Comparison of ENCODE assay signal across 10 mouse cellular contexts in genomic region chr7:34897058-34897457, GRCm38 (mm10). TPM values are rescaled to one million over a fixed set of nuclear protein-coding genes. Genes with fewer than 3 reads are reported as not detected.
DNase-seq lines count a peak whose midpoint lies in the region; ATAC-seq and TF ChIP-seq lines count a peak whose summit lies in the region.
"Had no signal": no experiment of that assay in that cellular context is flagged by ENCODE, and none has a peak within 500 bp of the region (broad histone marks: within the 10 kb centered on the region; RNA-seq: fewer than 3 reads in every experiment).

No protein-coding gene starts in this region.

- H3K9me3 ChIP-seq in kidney, embryonic 14.5 days (ENCODE audit: control insufficient read depth, low read length): no peaks in the 10 kb centered on the region

- no peak for TF ChIP-seq CTCF in kidney, adult 2 months (conservative IDR thresholded peaks at IDR 0.05; ENCODE audit: insufficient read depth, insufficient read length, low read depth, low read length)

- no peak overlapping the region for H3K27ac ChIP-seq in kidney, adult 2 months (ENCODE audit: insufficient read depth, low read depth, low read length)
- H3K27ac ChIP-seq in kidney, embryonic 14.5 days (ENCODE audit: low read depth, low read length): no peak overlapping the region
- H3K27ac ChIP-seq: embryonic facial prominence, embryonic 12.5 days had no signal

- H3K9ac ChIP-seq in kidney, embryonic 14.5 days (ENCODE audit: low read depth, low read length): no peak overlapping the region
- H3K9ac ChIP-seq: embryonic facial prominence, embryonic 12.5 days; heart, embryonic 12.5 days had no signal

- H3K4me3 ChIP-seq in kidney, adult 2 months (ENCODE audit: insufficient read depth, low read depth, low read length): no peak overlapping the region
- H3K4me3 ChIP-seq in kidney, embryonic 14.5 days (ENCODE audit: low read length): no peak overlapping the region
- H3K4me3 ChIP-seq: embryonic facial prominence, embryonic 12.5 days; heart, embryonic 12.5 days had no signal

- no peaks in the 10 kb centered on the region for H3K4me1 ChIP-seq in kidney, adult 2 months (ENCODE audit: control insufficient read depth, insufficient read depth, low read length)
- peaks cover 11% of the 10 kb centered on the region; the same call in 1 of the 2 replicates for H3K4me1 ChIP-seq in kidney, embryonic 14.5 days (ENCODE audit: control insufficient read depth, insufficient read depth, low read length)

- no peak overlapping the region for H3K4me2 ChIP-seq in kidney, embryonic 14.5 days (replicated peaks; ENCODE audit: low read depth, low read length)
- H3K4me2 ChIP-seq: embryonic facial prominence, embryonic 12.5 days; heart, embryonic 12.5 days had no signal

- H3K36me3 ChIP-seq in kidney, adult 2 months (ENCODE audit: control insufficient read depth, insufficient read depth, low read length): no peaks in the 10 kb centered on the region
- no peaks in the 10 kb centered on the region for H3K36me3 ChIP-seq in kidney, embryonic 14.5 days (ENCODE audit: control insufficient read depth, insufficient read depth, low read length)
- H3K36me3 ChIP-seq: embryonic facial prominence, embryonic 12.5 days; heart, embryonic 12.5 days had no signal

- WGBS in kidney, adult 2 months: 25% methylated on average over 1 of the region's 1 CpGs
- 5% methylated on average over 1 of the region's 1 CpGs for WGBS in kidney, embryonic 14.5 days

- peak; percentile 42 for DNase-seq in kidney, adult 2 months
- DNase-seq in MN1 (ENCODE audit: low spot score) (peak; percentile 35), adipocyte (ENCODE audit: low spot score) (peak; percentile 47)
- peak; percentile 14 for DNase-seq in lung, postnatal 25 days (ENCODE audit: low spot score)
- DNase-seq in urinary bladder, postnatal 10 days (ENCODE audit: low spot score): no peak
- no peak for DNase-seq in spleen, adult 18-20 months

- H3K27me3 ChIP-seq in kidney, adult 2 months (replicated peaks; ENCODE audit: control insufficient read depth, insufficient read depth, low read length): no peaks in the 10 kb centered on the region
- no peaks in the 10 kb centered on the region for H3K27me3 ChIP-seq in kidney, embryonic 14.5 days (ENCODE audit: control insufficient read depth, insufficient read depth, low read length)
- H3K27me3 ChIP-seq: heart, embryonic 12.5 days had no signal

- no peak for TF ChIP-seq POLR2A in kidney, adult 2 months (IDR thresholded peaks at IDR 0.05; ENCODE audit: low read depth, low read length)

- ATAC-seq in kidney, embryonic 14.5 days (ENCODE audit: low FRiP score, low TSS enrichment): no peak
- ATAC-seq in CD4-positive, CD25-positive, alpha-beta regulatory T cell, adult 4 months: no peak

RNA-seq across cellular contexts. Expression of gene Pepd, which starts 15.1 kb away (rescaled TPM):
- polyA plus RNA-seq in kidney, adult 2 months (2012; rRNA removed): 299 and 326 TPM in 2 replicates
- polyA plus RNA-seq in kidney, embryonic 14.5 days (2014; fragmentation: Nextera tagmentation; extraction: Ambion mirVana): 109 and 122 TPM in 2 replicates
- 10 to 100 TPM; 49.8 to 70.8 TPM for polyA plus RNA-seq in CD4-positive, CD25-positive, alpha-beta regulatory T cell, adult 4 months (2017; shearing (Covaris generic))

Comparison
In these comparisons a context has a peak if more than half of its experiments do, and no peak if none do; other contexts are left out.
1. DNase-seq: peak in kidney, adult 2 months (single experiment), MN1 (single experiment), adipocyte (single experiment) and lung, postnatal 25 days (single experiment); none in urinary bladder, postnatal 10 days (single experiment) and spleen, adult 18-20 months (0 of 2).